Mouse (Mus musculus) limb, embryonic 11.5 days (tissue): ENCODE data around the gene Pla2g2d. TPM values are rescaled to one million over a fixed set of nuclear protein-coding genes. Genes with fewer than 3 reads are reported as not detected.
A peak's percentile ranks its signal among the peaks of the same experiment; 100 is the strongest.

Experiments
- ATAC-seq: fragments of 200-750 bp; cut with Nextera tagmentation; 2 replicates; pipeline ENCODE4 v1.8.0; 2017; ENCODE audit warnings: low read depth; ENCODE audit not compliant: insufficient number of reproducible peaks, low FRiP score, low TSS enrichment
- DNase-seq: peaks from one replicate; pipeline ENCODE4 v3.0.0-alpha.2; 2015; ENCODE audit warnings: low spot score
- H3K27ac ChIP-seq: fragments of 300-500 bp; sonication (generic); replicated peaks from 2 replicates; pipeline ENCODE4 v1.5.1; 2014; ENCODE audit warnings: low read depth, mild to moderate bottlenecking, low read length
- H3K27me3 ChIP-seq: fragments of 300-500 bp; sonication (generic); 2 replicates; pipeline ENCODE4 v1.6.1; 2014; ENCODE audit warnings: mild to moderate bottlenecking, low read length, mixed read lengths; ENCODE audit not compliant: control insufficient read depth, insufficient read depth
- H3K36me3 ChIP-seq: fragments of 300-500 bp; sonication (generic); 2 replicates; pipeline ENCODE4 v1.6.1; 2014; ENCODE audit warnings: mild to moderate bottlenecking, low read length, moderate library complexity, mixed read lengths; ENCODE audit not compliant: control insufficient read depth, insufficient read depth
- H3K4me1 ChIP-seq: fragments of 300-500 bp; sonication (generic); 2 replicates; pipeline ENCODE4 v1.6.1; 2014; ENCODE audit warnings: low read length, mixed read lengths; ENCODE audit not compliant: control insufficient read depth, insufficient read depth
- H3K4me2 ChIP-seq: fragments of 300-500 bp; sonication (generic); 2 replicates; pipeline ENCODE4 v1.6.1; 2014; ENCODE audit warnings: low read depth, mild to moderate bottlenecking, moderate library complexity; ENCODE audit not compliant: severe bottlenecking
- H3K4me3 ChIP-seq: fragments of 300-500 bp; sonication (generic); 2 replicates; pipeline ENCODE4 v1.5.1; 2014; ENCODE audit warnings: low read depth, low read length
- H3K9ac ChIP-seq: fragments of 300-500 bp; sonication (generic); 2 replicates; pipeline ENCODE4 v1.6.1; 2014; ENCODE audit warnings: mild to moderate bottlenecking, low read length
- H3K9me3 ChIP-seq: fragments of 300-500 bp; sonication (generic); 2 replicates; pipeline ENCODE4 v1.6.1; 2016; ENCODE audit warnings: low read length; ENCODE audit not compliant: control insufficient read depth
- WGBS: fragments of 180-500 bp; shearing (Covaris S2); extraction: QIAGEN DNeasy Blood & Tissue Kit; methylation state at CpG from one replicate; pipeline ENCODE4 v1.1.7; 2014; 5-methylcytosine and 5-hydroxymethylcytosine counted together
- polyA plus RNA-seq: library from polyadenylated mRNA; unstranded; fragments of >200 nt; fragmentation: Nextera tagmentation; extraction: Ambion mirVana; gene quantifications from 2 replicates; pipeline ENCODE4 v1.2.1, GENCODE M21; 2014

Pla2g2d gene
- polyA plus RNA-seq, 1 experiment from 2014 or later = not detected

GRCm38 (mm10) chr4:138786141-138786540 lies 10.6 kb downstream of the Pla2g2d start:
- H3K36me3 ChIP-seq = no peaks in the 10 kb centered on the region
- H3K9ac ChIP-seq = no peak overlapping the region
- no peak overlapping the region for H3K27ac ChIP-seq
- H3K27me3 ChIP-seq = no peaks in the 10 kb centered on the region
- no peaks in the 10 kb centered on the region for H3K4me1 ChIP-seq
- H3K4me2 ChIP-seq = no peak overlapping the region
- WGBS = 73% methylated on average over 4 of the region's 4 CpGs
- no peak overlapping the region for H3K4me3 ChIP-seq
- ATAC-seq (no peak), DNase-seq (no peak)
- no peaks in the 10 kb centered on the region for H3K9me3 ChIP-seq

DNA sequence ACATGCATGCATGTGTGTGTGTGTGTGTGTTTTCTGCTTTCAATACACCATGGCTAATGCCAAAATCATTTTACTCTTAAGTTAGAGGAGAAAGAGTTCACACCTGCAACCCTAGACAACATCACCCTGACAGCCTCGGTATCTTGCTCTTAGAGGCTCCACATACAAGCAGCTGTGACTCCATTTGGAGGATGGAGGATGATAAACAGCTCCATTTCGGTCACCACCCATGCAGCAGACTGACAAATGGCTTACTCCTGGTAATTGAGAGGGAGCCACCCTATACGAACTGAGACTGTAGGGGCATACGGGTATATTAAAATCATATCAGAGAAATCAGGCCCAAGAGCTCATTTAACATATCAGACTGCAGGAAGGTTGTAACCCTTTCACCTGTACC lies 12.8 kb downstream of the Pla2g2d start:
- no peak for DNase-seq
- Histone ChIP-seq H3K27ac (no peak overlapping the region), H3K4me3 (no peak overlapping the region), H3K9ac (no peak overlapping the region), H3K36me3 (no peaks in the 10 kb centered on the region), H3K4me1 (no peaks in the 10 kb centered on the region), H3K9me3 (no peaks in the 10 kb centered on the region), H3K27me3 (no peaks in the 10 kb centered on the region), H3K4me2 (no peak overlapping the region)
- ATAC-seq = no peak
- WGBS = 72% methylated on average over 4 of the region's 4 CpGs

DNA sequence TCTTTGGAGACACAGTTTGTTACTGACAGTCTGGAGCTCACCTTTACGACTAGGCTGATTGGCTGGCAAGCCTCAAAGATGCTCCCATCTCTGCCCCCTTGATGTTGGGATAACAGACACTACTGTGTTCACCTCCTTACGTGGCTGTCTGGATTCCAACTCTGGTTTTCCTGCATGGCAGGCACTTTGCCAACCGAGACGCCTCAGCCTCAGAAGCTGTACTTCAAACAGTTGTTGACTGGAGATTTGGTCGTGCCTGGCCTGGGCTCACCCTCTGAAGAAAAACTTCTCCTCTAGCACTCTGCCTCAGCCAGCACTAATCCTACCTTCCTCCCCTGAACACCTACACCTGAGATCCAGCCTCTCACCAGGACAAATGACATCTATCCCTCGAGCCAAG lies 15.9 kb downstream of the Pla2g2d start:
- Histone ChIP-seq H3K4me2 (no peak overlapping the region), H3K9ac (no peak overlapping the region), H3K4me3 (no peak overlapping the region), H3K27me3 (no peaks in the 10 kb centered on the region), H3K36me3 (no peaks in the 10 kb centered on the region), H3K27ac (no peak overlapping the region), H3K4me1 (no peaks in the 10 kb centered on the region), H3K9me3 (no peaks in the 10 kb centered on the region)
- no peak for ATAC-seq
- no peak for DNase-seq
- 71% methylated on average over 6 of the region's 6 CpGs for WGBS

DNA sequence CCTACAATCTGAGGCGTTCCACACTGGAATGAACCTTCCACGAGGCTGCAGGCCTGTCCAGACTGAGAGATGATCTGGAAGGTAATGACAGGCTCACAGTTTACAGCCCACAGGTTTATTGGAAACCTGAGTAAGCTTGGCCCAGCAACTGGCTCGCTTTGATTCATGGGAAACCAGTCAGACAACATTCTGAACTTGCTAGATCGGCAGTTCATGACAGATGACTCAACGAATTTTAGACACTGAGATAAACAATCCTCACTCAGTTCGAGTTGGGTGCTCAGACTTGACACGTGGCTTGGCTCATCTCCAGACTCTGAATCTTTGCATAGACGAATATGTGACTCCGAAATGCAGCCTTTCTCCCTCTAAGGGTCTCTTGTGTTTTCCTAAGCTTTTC lies 17.1 kb downstream of the Pla2g2d start:
- Histone ChIP-seq H3K4me1 (no peaks in the 10 kb centered on the region), H3K4me2 (no peak overlapping the region), H3K27me3 (no peaks in the 10 kb centered on the region), H3K9me3 (no peaks in the 10 kb centered on the region), H3K27ac (no peak overlapping the region), H3K4me3 (no peak overlapping the region), H3K9ac (no peak overlapping the region), H3K36me3 (no peaks in the 10 kb centered on the region)
- ATAC-seq = no peak
- WGBS = 58% methylated on average over 9 of the region's 9 CpGs
- no peak for DNase-seq

DNA sequence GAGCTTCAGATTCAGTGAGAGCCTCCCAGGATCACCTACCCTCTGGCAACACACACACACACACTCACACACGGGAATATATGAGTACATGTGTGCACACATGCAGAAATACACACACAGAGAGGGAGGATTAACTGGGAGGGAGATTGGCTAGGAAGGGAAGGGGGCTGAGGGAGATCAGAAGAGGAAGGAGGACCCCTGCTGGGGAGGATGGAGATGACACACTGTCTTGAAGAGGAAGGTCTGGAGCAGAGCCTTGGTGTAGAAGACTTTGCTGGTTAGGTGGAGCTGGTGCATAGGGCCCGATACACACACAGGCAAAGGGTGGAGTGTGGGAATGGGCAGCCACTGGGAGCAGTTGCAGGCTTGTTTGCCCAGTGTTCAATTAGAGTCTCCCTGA lies 17.7 kb downstream of the Pla2g2d start:
- ATAC-seq (no peak), DNase-seq (peak; percentile 36)
- Histone ChIP-seq H3K27ac (no peak overlapping the region), H3K4me2 (no peak overlapping the region), H3K9me3 (no peaks in the 10 kb centered on the region), H3K27me3 (no peaks in the 10 kb centered on the region), H3K4me3 (no peak overlapping the region), H3K4me1 (no peaks in the 10 kb centered on the region), H3K9ac (no peak overlapping the region), H3K36me3 (no peaks in the 10 kb centered on the region)
- 63% methylated on average over 2 of the region's 2 CpGs for WGBS

DNA sequence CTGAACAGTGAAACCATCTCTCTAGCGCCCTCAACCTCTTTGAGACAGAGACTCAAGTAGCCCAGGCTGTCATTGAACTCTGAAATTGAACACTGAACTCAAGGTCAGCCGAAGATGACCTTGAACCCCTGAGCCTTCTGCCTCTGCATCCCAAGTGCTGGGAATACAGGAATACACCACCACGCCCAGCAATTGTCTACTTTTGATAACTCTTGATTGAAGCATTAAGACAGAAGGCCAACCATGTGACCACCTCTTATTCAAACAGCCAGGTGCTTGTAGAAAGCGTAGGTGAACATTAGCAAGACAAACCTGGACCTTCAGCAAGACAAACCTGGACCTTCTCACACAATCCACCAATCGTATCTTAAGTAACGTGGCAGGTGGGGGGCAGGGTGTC lies 18.8 kb downstream of the Pla2g2d start:
- Histone ChIP-seq H3K9ac (no peak overlapping the region), H3K4me2 (no peak overlapping the region), H3K4me1 (no peaks in the 10 kb centered on the region), H3K36me3 (no peaks in the 10 kb centered on the region), H3K4me3 (no peak overlapping the region), H3K27me3 (no peaks in the 10 kb centered on the region), H3K27ac (no peak overlapping the region), H3K9me3 (no peaks in the 10 kb centered on the region)
- no peak for ATAC-seq
- WGBS = 90% methylated on average over 6 of the region's 6 CpGs
- DNase-seq = no peak

- Histone ChIP-seq H3K4me2 (no peak overlapping the region), H3K4me3 (no peak overlapping the region), H3K36me3 (no peaks in the 10 kb centered on the region), H3K4me1 (no peaks in the 10 kb centered on the region; the same call in 1 of the 2 replicates), H3K27ac (no peak overlapping the region), H3K27me3 (no peaks in the 10 kb centered on the region), H3K9ac (no peak overlapping the region), H3K9me3 (no peaks in the 10 kb centered on the region)
- 42% methylated on average over 6 of the region's 6 CpGs for WGBS
- ATAC-seq = no peak
- no peak for DNase-seq
Observed at GRCm38 (mm10) chr4:138796513-138797216, 21.1 kb downstream of the Pla2g2d start.

GRCm38 (mm10) chr4:138797217-138797570 lies 21.7 kb downstream of the Pla2g2d start:
- ATAC-seq = no peak
- DNase-seq = no peak
- H3K4me3 ChIP-seq = no peak overlapping the region
- no peaks in the 10 kb centered on the region for H3K36me3 ChIP-seq
- no peak overlapping the region for H3K27ac ChIP-seq
- H3K4me2 ChIP-seq = no peak overlapping the region
- no peaks in the 10 kb centered on the region for H3K27me3 ChIP-seq
- no peaks in the 10 kb centered on the region; the same call in 1 of the 2 replicates for H3K4me1 ChIP-seq
- WGBS = 70% methylated on average over 4 of the region's 4 CpGs
- no peak overlapping the region for H3K9ac ChIP-seq
- no peaks in the 10 kb centered on the region for H3K9me3 ChIP-seq
